Mouse (Mus musculus) midbrain, embryonic 16.5 days (tissue): ENCODE results near the gene Rcc2. TPM values are rescaled to one million over a fixed set of nuclear protein-coding genes. Genes with fewer than 3 reads are reported as not detected.

Experiments
- ATAC-seq: fragments of 200-750 bp; cut with Nextera tagmentation; 2 replicates; pipeline ENCODE4 v1.8.0; 2017; ENCODE audit warnings: moderate TSS enrichment
- H3K27ac ChIP-seq: fragments of 300-500 bp; sonication (generic); 2 replicates; pipeline ENCODE4 v1.5.1; 2014; ENCODE audit warnings: mild to moderate bottlenecking, low read length, mixed read lengths
- H3K27me3 ChIP-seq: fragments of 300-500 bp; sonication (generic); 2 replicates; pipeline ENCODE4 v1.6.1; 2014; ENCODE audit warnings: low read depth, low read length, mixed read lengths; ENCODE audit not compliant: control insufficient read depth, insufficient read depth
- H3K36me3 ChIP-seq: fragments of 300-500 bp; sonication (generic); 2 replicates; pipeline ENCODE4 v1.6.1; 2014; ENCODE audit warnings: mild to moderate bottlenecking, low read length, moderate library complexity, mixed read lengths; ENCODE audit not compliant: control insufficient read depth, insufficient read depth
- H3K4me1 ChIP-seq: fragments of 300-500 bp; sonication (generic); 2 replicates; pipeline ENCODE4 v1.6.1; 2014; ENCODE audit warnings: mild to moderate bottlenecking, low read length, mixed read lengths; ENCODE audit not compliant: control insufficient read depth, insufficient read depth
- H3K4me2 ChIP-seq: fragments of 300-500 bp; sonication (generic); 2 replicates; pipeline ENCODE4 v1.6.1; 2014; ENCODE audit warnings: mild to moderate bottlenecking, low read length, mixed read lengths
- H3K4me3 ChIP-seq: fragments of 300-500 bp; sonication (generic); 2 replicates; pipeline ENCODE4 v1.5.1; 2014; ENCODE audit warnings: low read depth, mild to moderate bottlenecking, low read length, moderate library complexity, mixed read lengths
- H3K9ac ChIP-seq: fragments of 300-500 bp; sonication (generic); 2 replicates; pipeline ENCODE4 v1.6.1; 2014; ENCODE audit warnings: low read depth, low read length, mixed read lengths
- H3K9me3 ChIP-seq: fragments of 300-500 bp; sonication (generic); replicated peaks from 2 replicates; pipeline ENCODE4 v1.6.1; 2014; ENCODE audit warnings: mild to moderate bottlenecking, low read length, mixed read lengths; ENCODE audit not compliant: control insufficient read depth, poor library complexity, severe bottlenecking
- WGBS: fragments of 180-500 bp; shearing (Covaris S2); extraction: QIAGEN DNeasy Blood & Tissue Kit; methylation state at CpG from one replicate; pipeline ENCODE4 v1.1.7; 2014; 5-methylcytosine and 5-hydroxymethylcytosine counted together
- polyA plus RNA-seq: library from polyadenylated mRNA; unstranded; fragments of >200 nt; fragmentation: Nextera tagmentation; extraction: Ambion mirVana; gene quantifications from 2 replicates; pipeline ENCODE4 v1.2.1, GENCODE M21; 2015

The Rcc2 gene
- polyA plus RNA-seq, 1 experiment from 2014 or later = 9.7 TPM

GRCm38 (mm10) chr4:140665053-140665452 lies 35.3 kb upstream of the Rcc2 start:
- H3K36me3 ChIP-seq = no peaks in the 10 kb centered on the region
- no peak for ATAC-seq
- no peak overlapping the region for H3K4me3 ChIP-seq
- H3K4me2 ChIP-seq = no peak overlapping the region
- no peaks in the 10 kb centered on the region for H3K27me3 ChIP-seq
- no peak overlapping the region for H3K9ac ChIP-seq
- H3K9me3 ChIP-seq = no peaks in the 10 kb centered on the region
- H3K4me1 ChIP-seq = no peaks in the 10 kb centered on the region
- 78% methylated on average over 7 of the region's 7 CpGs for WGBS
- no peak overlapping the region for H3K27ac ChIP-seq

DNA sequence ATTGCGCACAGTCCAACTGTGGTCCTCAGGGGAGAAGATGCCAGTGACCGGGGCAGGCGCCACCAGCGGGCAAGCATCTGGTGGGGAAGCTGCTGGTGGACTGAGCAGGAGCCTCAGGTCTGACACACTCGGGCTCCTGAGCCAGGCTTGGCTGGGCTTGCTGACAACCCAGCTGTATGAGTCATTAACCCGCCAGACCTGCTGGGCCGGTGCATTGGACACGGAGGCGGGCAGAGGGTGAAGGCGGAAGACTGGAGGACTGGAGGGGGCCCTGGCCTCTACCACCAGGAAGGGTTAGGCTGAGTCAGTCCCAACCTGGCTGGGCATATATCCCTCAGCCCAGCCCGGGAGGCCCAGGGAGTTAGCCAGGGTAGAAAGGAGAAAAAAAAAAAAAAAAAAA lies 34.6 kb upstream of the Rcc2 start, which contains the start of gene Arhgef10l:
TSS of gene Arhgef10l (minus strand) at position 253 of the 400 bp plus-strand sequence.
- no peak for ATAC-seq
- no peaks in the 10 kb centered on the region for H3K27me3 ChIP-seq
- no peak within 1 kb of the TSS for H3K27ac ChIP-seq
- no peaks in the 10 kb centered on the region for H3K36me3 ChIP-seq
- no peaks in the 10 kb centered on the region for H3K4me1 ChIP-seq
- WGBS = 83% methylated on average over 11 of the region's 11 CpGs
- H3K9ac ChIP-seq = no peak within 1 kb of the TSS
- H3K9me3 ChIP-seq = no peaks in the 10 kb centered on the region
- H3K4me2 ChIP-seq = no peak within 1 kb of the TSS
- no peak within 1 kb of the TSS for H3K4me3 ChIP-seq

DNA sequence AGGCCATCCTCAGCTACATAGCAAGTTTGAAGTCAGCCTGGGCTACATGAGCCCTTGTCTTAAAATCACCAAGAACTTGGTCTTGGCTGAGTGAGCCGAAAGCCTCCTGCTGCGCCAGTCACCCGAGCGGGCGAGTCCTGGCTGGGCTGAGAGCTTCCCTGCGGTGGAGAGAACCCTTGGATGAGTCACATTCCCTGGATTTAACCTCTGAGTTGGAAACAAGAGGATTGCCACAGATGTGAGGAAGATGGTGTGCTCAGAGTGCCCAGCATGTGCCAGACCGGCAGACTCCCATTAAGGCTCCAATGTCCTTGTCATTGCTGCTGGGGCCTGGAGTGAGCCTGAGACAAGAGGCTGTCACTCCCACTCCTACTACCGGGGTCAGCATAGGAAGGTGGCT lies 32.5 kb upstream of the Rcc2 start:
- no peaks in the 10 kb centered on the region for H3K4me1 ChIP-seq
- no peak overlapping the region for H3K4me2 ChIP-seq
- no peak overlapping the region for H3K9ac ChIP-seq
- H3K9me3 ChIP-seq = no peaks in the 10 kb centered on the region
- no peak for ATAC-seq
- no peaks in the 10 kb centered on the region for H3K27me3 ChIP-seq
- 88% methylated on average over 8 of the region's 8 CpGs for WGBS
- H3K4me3 ChIP-seq = no peak overlapping the region
- no peaks in the 10 kb centered on the region for H3K36me3 ChIP-seq
- no peak overlapping the region for H3K27ac ChIP-seq

DNA sequence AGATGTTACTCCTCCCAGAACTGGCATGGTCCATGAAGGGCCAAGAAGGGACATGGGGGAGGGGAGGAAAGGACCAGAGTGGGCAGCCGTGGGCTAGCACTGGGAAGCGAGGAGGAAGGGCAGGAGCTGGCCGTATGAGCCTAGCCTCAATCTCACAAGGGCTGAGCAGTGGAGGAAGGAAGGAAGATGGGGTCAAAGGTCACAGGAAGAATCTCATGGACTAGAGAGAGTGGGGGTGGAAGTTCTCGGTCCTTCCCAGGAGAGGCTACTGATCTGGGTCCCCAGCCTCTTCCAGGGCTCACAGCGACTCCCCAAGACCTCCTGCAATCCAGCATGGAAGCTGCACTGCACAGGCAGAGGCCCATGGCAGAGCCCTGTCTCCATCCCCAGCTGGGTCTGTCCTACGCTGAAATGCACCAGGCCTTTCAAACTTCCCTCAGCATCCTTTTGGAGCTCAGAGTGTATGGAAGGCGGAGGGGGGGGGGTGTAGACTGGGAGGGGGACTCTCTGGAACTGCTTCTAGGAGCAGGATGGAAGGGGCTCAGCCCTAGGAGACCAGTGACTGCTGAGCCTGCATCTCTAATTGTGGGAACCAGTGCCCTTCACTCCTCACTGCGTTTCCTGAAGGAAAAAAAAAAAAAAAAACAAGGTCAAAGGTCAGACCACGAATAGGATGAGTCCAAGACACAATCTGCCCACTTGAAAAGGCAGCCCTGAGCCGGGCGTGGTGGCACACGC lies 26.6 kb upstream of the Rcc2 start:
- Histone ChIP-seq H3K27me3 (no peaks in the 10 kb centered on the region), H3K4me1 (no peaks in the 10 kb centered on the region), H3K4me3 (no peak overlapping the region), H3K9ac (no peak overlapping the region), H3K27ac (no peak overlapping the region), H3K36me3 (no peaks in the 10 kb centered on the region), H3K4me2 (no peak overlapping the region), H3K9me3 (no peaks in the 10 kb centered on the region)
- 50% methylated on average over 12 of the region's 12 CpGs for WGBS
- no peak for ATAC-seq

DNA sequence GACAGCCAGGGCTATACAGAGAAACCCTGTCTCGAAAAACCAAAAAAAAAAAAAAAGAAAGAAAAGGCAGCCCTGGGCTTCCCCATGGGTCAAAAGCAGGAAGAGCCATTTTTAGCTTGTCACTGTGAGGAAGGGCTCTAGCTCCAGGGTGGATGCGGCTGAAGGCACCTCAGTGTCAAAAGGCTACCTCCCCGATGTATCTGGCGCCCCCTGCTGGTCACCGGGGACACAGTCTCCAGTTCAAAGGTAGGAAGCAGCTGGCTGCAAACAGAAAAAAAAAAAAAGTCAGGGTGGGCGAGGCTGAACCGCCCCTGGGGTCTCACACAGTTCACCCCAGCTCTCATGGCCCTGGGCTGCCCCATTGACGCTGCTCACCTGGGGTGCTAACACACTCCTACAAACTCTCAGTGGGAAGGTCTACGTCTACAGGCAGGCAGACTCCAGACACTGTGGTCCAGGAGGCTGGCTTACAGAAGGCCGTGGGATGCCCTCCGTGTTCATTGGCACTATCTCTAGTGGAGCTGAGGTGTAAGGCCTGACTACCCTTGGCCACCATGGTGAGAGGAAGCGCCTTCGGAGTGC lies 25.9 kb upstream of the Rcc2 start:
- ATAC-seq = 0 out of 2 replicates have a peak, but pooled peaks have one; percentile 21
- Histone ChIP-seq H3K27ac (no peak overlapping the region), H3K9ac (no peak overlapping the region), H3K9me3 (no peaks in the 10 kb centered on the region), H3K4me3 (no peak overlapping the region), H3K4me1 (no peaks in the 10 kb centered on the region), H3K4me2 (no peak overlapping the region), H3K36me3 (no peaks in the 10 kb centered on the region), H3K27me3 (no peaks in the 10 kb centered on the region)
- 36% methylated on average over 12 of the region's 13 CpGs for WGBS

DNA sequence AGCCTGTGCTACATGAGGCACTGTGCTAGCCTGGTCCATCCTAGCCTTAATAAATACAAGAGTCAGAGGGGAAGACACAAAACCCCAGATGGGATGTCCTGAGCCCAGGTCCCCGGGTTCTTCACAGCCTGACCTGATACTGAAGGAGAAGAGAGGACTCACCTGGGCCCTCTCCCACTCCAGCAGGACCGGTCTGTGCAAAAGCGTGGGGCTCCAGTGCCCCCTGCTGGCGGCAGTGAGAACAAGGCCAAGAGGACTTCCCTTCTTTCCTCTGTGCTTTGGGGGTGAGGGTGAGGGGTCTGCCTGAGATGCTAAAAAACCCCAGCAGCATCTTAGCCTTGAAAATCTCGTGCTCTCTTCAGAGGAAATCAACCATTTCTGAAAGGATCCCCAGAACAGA lies 21.3 kb upstream of the Rcc2 start:
- Histone ChIP-seq H3K4me2 (no peak overlapping the region), H3K4me3 (no peak overlapping the region)

GRCm38 (mm10) chr4:140679723-140680380 lies 20.5 kb upstream of the Rcc2 start:
- Histone ChIP-seq H3K27ac (no peak overlapping the region), H3K4me2 (no peak overlapping the region), H3K4me1 (peaks cover 10% of the 10 kb centered on the region), H3K9me3 (no peaks in the 10 kb centered on the region), H3K27me3 (no peaks in the 10 kb centered on the region), H3K4me3 (no peak overlapping the region), H3K36me3 (no peaks in the 10 kb centered on the region), H3K9ac (no peak overlapping the region)
- 31% methylated on average over 15 of the region's 18 CpGs for WGBS
- ATAC-seq = no peak

More for the DNA sequence above, 21.3 kb upstream of the Rcc2 start:
- no peaks in the 10 kb centered on the region for H3K36me3 ChIP-seq
- ATAC-seq = no peak
- no peak overlapping the region for H3K9ac ChIP-seq
- H3K4me1 ChIP-seq = peaks cover 3% of the 10 kb centered on the region
- no peak overlapping the region for H3K27ac ChIP-seq
- 17% methylated on average over 5 of the region's 5 CpGs for WGBS
- no peaks in the 10 kb centered on the region for H3K27me3 ChIP-seq
- no peaks in the 10 kb centered on the region for H3K9me3 ChIP-seq

GRCm38 (mm10) chr4:140680731-140681397 lies 19.5 kb upstream of the Rcc2 start:
- no peak for ATAC-seq
- no peak overlapping the region for H3K27ac ChIP-seq
- no peak overlapping the region for H3K9ac ChIP-seq
- peaks cover 10% of the 10 kb centered on the region for H3K4me1 ChIP-seq
- H3K4me3 ChIP-seq = no peak overlapping the region
- H3K4me2 ChIP-seq = no peak overlapping the region
- WGBS = 64% methylated on average over 8 of the region's 8 CpGs
- H3K27me3 ChIP-seq = no peaks in the 10 kb centered on the region
- H3K9me3 ChIP-seq = no peaks in the 10 kb centered on the region
- no peaks in the 10 kb centered on the region for H3K36me3 ChIP-seq
